Mouse (Mus musculus) mouse trophoblast stem cell (cell line): ENCODE results near the gene Adck2.

Source experiments
- in situ Hi-C, 2 experiments: fragments of 300-500 bp; cut with MseI, MboI; formaldehyde crosslinking; loops; 2 replicates in 1 of 2; 3 replicates in 1 of 2; pipeline ENCODE4 v1.15.1; 2025

Adck2 gene

DNA sequence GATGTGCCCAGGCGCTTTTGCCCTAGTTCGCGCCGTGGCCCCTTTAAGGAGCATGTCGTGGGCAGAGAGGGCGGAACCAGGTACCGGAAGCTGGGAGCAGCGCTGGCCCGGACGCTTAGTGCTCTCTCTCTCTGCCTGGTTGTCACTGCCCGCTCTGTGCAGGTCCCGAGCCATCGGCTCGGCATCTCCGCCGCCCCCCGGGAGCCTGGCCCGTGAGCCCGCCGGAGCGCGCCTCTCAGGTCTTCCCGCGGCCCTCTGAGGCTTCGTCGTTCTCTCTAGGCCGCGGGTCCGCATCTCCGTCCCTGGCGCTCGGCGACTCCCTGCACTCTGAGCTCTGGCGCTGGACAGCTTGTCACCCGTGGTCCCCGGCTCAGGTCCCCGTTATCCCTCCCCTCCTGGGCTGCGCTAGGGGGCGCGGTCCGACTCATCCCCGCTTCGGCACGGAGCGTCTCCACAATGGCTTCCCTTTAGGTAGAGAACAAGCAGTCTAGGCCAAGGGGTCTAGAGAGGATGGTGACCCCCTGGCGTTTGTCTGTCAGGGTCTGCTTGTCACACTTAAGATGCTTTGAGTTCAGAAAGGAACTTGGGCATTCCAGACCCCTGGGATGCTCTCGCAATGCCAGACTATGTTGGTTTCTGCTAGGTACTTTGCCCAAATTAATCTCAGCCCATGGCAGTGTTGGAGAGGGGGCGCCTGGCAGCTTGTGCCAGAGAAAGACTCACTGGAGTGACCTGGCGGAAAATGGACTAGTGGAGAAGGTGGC lies at the start of gene Adck2:
TSS of gene Adck2 (plus strand) at position 83 of the 764 bp plus-strand sequence.
- in situ Hi-C loops, result no loop called here

GRCm38 (mm10) chr6:39526797-39527196 lies 46.9 kb upstream of the Adck2 start:
- in situ Hi-C loops, result no loop called here

- in situ Hi-C loops, result no loop called here
Observed at GRCm38 (mm10) chr6:39527337-39527784, 46.3 kb upstream of the Adck2 start.

DNA sequence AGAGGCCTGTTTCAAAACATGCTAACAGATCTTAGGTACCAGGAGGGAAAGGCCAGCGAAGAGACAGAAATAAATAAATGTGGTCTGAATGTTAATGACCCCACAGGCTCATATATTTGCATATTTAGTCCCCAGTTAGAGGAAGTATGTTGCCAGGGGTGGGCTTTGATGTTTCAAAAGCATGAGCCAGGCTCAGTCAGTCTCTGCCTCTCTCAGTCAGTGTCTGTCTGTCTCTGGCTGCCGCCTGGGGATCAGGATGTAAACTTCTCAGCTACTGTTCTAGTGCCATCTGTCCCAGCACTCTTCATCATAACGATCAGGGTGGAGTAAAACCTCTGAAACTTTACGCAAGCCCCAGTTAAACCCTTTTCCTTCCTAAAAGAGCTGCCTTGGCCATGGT lies 45.9 kb upstream of the Adck2 start:
- in situ Hi-C loops, result no loop called here

DNA sequence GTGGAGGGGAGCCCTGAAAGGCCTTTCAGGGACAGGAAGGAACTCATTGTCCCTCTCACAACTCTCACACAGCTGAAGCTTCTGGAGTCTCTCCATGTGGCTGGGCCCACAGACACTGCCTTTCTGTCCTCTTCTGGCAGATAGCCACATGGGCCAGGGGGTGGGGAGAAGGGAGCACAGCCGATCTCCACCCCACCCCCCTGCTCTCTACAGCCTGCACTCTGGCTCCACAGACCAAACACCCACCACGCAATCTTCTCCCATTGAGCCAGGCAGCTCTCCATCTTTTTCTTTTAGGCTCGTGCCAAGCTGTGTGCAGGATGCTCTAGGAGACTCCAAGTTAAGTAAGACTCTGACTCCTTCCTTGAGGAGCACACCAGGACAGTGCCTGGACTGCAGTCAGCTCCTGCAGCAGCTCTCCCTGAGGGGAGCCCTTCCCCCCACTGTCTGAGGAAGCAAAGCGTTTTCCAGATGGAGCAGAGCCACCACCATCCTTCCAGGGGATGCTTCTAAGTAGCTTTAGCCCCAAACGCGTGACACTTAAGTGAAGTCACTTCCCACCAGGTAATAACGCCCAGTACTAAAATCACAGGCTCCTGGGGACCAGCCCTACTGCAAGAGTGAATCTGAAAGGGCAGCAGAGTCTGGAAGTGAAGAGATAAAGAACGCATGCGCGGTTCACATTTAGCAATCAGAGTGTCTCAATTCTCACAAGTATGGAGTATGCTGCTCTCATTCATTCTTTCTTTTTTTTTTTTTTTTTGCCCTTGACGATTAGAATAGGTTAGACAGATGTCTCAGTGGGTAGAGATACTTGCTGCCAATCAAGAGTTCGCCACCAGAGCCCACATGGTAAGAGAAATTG lies 44.8 kb upstream of the Adck2 start:
- in situ Hi-C loops, result no loop called here

DNA sequence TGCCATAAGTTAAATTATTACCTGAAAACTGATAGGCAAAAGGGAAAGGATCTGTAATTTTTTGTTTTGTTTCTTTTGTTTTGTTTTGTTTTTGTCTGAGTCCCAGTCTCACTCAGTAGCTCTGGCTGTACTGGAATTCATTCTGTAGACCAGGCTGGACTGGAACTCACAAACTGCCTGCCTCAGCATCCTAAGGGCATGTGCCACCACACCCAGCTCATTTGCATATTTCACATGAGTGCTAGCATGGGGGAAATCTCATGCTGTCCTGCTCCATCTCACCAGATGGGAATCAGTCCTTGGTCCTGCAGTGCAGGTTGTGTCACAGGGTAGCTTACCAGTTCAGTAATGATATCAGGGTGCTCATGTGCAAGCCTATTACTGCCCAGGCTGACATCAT lies 38.7 kb upstream of the Adck2 start:
- in situ Hi-C loops, result no loop called here

- in situ Hi-C loops, result no loop called here
Observed at GRCm38 (mm10) chr6:39536621-39537020, 37.1 kb upstream of the Adck2 start.

GRCm38 (mm10) chr6:39537276-39537675 lies 36.4 kb upstream of the Adck2 start:
- in situ Hi-C loops, result no loop called here

DNA sequence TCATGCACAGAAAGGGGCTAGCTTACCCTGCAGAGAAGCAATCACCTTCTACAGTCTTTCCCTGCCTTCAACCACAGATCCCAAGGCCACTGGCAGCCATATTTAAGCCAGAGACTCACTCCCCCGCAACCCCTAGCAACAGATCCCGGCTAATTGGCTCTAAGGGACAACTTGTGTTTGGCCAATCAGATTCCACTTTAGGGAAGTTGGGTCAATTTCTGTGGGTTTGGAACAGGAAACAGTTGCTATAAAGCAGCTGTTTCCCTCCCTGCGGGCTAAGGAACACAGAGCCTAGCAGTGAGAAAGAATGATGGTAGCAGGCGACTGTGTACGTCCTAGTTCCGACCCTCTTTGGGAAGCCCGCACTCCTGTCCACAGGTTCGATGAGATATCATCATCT lies 35.4 kb upstream of the Adck2 start:
- in situ Hi-C loops, result no loop called here

- in situ Hi-C loops, result no loop called here
Observed at GRCm38 (mm10) chr6:39539679-39540155, 34.0 kb upstream of the Adck2 start.

DNA sequence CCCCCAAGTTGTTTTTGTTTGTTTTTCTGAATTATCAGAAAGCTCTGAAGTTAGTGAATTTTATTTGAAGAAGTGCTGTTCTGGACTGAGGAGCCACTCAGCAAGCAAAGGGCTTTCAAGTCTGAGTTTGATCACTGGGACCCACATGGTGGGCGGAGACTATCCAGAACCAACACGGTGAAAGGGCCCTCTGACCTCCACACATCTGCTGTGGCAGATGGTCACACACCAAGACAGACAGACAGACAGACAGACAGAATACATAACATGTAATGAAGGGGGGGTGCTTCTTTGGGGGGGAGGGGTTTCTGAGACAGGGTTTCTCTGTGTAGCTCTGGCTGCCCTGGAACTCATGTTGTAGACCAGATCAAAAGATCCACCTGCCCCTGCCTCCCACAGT lies 33.1 kb upstream of the Adck2 start:
- in situ Hi-C loops, result no loop called here

DNA sequence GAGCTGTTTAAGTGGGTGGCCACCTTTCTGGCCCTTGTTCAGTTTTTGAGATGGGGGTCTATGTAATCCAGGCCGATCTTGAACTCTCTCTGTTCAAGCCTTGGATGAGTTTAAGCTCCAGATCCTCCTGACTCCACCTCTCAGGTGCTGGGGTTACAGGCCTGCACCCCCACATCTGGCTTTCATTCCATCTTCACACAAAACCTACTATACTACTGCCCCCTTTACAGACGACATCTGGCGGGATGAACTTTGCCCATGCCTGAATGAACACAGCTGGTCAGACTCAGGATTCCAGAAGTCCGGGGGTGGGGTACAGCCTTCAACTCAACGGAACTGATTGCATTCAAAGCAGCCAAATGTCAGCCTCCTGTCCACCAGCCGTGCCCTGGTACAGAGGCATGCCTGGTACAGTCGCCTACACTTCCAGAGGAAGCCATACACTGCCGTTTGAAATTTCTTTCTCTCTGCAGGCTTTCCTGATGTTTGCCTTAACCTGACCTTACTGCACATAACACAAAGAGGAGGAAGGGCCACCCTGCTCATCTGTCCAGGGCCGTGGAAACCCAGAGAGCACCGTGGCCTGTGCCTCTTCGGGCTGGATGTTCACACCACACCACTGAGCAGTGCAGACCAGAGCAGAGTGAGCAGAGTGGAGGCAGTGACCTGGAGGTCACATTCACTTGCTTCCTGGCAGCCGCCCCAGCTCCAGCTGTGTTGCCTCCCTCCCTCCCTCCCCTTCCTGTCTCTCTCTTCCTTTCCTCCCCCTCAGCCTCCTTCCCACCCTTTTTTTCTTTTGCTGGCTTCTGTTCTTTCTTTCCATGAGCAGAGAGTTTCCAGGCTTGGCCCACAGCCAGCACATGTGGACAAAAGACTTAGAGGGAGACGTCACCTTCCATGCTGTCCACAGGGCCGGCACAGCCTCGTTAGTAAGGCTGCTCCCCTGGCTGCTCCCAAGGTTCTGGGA lies 30.8 kb upstream of the Adck2 start:
- in situ Hi-C loops, result no loop called here

DNA sequence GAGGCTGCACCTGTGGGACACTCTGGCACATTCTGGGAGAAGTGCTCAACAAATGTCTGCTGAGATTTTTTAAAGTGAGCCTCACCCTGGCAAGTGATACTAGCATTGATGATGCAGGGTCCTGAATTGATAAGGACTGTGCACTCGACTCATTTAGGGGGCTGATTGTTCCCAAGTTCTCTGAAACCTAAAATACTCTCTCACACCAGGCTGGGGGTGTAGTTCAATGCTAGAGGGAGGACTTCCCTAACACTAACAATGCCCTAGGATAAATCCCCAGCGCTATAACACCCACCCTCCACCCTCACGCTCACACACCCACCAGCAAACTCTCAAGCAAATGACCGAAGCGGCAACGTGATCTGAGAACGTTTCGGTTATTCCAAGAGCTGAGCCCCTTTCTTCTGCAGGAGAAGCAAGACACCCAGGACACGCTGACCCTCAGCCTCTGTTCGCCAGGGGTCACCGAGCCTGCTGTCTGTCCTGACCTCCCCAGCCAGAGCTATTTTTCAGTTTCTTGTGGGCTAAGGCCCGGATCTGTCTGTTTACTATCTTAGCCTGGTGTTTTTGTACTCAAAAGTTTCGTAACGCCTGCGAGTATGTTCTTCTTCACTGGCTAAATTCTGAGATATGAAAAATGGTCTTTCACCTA lies 29.8 kb upstream of the Adck2 start:
- in situ Hi-C loops, result no loop called here

- in situ Hi-C loops, result no loop called here
Observed at GRCm38 (mm10) chr6:39545474-39545873, 28.2 kb upstream of the Adck2 start.

DNA sequence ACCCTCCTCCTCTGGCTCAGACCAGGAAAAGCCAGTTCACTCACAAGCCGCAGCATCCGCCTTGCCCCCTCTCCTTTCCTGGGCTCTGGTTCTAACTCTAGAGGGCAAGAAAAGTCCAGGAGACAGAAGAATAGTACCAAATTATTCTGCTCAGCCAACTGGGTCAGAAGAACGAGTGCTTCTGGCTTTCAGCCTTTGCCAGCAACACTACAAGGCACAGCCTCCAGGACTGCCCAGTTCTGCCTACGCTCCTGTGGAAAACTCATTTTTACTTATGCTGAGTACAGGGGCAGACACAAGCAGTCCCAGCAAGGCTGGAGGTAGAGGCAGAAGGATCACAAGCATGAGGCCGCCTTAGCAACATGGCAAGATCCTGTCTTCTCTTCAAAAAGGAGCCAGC lies 25.6 kb upstream of the Adck2 start:
- in situ Hi-C loops, result no loop called here

DNA sequence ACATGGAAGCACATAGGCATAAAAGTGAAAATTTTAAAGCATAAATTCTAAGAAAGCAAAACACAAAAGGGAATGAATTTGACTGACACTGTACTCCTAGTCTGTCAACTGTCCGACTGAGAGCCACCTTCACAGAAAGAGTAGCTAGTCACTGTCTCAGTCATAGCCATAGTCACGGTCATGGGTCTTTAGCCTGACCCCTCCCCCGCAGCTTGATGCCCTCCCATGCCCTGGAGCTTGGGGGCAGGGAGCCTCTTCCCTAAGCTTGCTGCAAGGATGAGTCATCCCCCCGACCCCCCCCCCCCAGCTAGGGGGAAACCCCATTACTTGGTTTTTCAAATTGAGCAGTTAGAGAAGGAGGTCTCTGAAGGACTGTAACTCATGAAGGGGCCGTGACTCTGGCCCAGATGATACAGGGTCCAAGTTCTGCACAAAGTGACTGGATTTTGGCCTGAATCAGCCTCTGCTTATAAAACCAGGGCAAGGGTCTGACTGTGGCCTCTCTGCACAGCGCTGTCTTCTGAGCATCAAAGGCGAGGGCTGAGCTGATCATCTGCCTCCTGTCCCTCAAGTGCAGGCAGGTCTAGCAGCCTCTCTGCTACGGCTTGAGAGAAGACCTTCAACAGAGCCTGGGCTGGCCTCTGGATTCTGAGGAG lies 21.6 kb upstream of the Adck2 start:
- in situ Hi-C loops, result loop anchor here in 1 of 2 experiments (5.0 kb wide), 1 partner anchor 85 kb away; no protein-coding TSS in a partner anchor

DNA sequence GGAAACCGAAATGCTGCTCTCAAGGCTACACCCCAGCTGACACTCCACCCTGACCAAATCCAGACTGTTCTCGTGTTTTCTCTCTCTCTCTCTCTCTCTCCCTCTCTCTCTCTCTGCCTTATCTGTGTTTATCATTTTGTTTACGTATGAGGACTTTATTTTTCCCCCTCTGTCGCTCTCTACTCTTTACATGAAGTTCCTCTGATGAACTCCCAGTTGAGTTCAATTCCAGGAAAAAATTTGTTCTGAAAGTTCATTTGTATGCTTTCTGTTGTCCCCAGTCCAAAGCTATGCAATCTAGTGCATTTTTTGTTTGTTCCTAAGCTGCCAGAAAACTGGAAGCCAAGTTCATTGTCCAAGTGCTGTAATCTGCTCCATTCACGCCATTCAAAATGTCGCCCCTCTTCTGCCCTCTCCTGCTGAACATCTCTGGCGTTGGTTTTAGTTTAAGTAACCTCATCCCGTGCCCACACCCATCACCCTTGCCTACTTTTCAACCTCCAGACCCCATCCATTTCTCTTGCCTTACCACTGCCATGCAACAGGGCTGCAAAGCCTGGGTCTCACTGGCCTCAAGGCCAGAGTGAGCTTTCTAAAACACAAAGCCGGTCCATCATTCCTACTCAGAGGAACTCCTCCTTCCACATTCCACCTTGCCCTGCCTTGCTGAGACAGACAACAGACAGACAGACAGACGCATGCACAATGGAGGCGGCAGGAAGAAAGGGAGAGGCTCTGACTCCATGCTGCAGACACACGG lies 18.6 kb upstream of the Adck2 start:
- in situ Hi-C loops, result loop anchor here in 1 of 2 experiments (5.0 kb wide), 1 partner anchor 88 kb away; no protein-coding TSS in a partner anchor

DNA sequence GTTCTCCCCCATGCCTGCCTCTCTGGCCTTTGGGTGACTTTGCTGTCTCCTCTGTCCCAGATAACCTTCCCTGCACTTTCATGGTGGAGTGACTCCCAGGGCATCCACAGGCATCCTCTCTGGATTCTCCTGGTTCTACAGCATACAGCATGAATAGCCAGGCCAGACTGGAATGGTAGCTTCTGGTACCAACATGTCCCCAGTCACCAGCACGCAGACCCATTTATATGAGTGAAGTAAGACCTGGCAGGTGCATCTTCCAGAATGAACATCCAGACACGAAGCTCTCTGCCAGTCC lies 18.1 kb upstream of the Adck2 start:
- in situ Hi-C loops, result no loop called here

DNA sequence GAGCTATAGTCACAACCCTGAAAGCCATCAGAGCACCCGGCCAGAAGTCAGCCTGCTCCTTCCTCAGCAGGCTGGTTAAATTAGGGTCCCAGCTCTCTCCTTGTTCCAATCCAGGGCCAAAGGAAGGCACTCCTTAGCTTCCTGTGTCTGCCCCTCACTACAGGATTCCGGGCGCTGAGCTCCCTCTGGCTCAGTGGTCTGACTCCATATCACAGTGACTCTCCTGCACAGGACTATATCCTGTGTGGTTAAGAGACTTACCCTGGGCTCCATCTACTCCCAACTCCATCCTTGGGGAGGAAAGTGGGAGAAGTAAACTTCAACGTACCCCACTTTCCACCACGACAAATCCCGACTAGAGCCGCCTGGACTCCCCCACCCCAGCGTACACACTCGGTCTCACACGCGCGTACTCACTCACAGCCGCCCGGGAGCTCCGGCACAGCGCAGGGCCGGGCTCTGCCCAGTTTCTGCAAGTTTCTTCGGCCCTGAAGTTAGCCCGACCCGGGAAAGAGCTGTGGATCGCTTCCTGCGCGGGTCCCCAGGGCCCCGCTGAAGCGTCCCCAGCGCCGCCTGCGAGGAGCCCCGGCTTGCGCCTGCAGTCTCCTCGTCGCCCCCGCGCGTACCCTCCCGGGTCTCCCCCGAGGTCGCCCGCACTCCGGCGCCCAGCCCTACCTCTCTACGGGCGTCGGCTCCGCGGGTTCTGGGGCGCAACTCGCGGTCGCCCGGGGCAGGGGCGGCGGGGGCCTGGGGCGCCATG lies 16.6 kb upstream of the Adck2 start:
- in situ Hi-C loops, result no loop called here
